19 mouse cellular contexts compared by ENCODE assay signal in the genomic region with DNA sequence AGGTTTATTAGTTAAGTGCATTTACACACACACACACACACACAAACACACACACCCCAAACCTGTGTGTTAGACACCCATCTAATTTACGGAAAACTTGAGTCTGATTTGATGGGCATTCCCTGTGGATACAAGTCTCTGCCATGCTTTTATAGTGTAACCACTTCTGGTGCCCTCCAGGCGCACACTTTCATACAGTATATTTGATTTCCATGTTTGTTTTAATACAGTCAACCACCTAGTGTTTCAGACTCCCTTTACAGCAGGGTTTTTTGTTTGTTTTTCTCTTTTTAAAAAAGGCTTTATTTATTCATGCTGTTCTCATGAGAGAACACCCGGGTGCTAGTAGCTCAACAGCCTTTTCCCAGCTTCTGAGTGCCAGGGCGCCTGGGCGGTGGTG.
"Had no signal": no experiment of that assay in that cellular context is flagged by ENCODE, and none has a peak within 500 bp of the region (broad histone marks: within the 10 kb centered on the region; RNA-seq: fewer than 3 reads in every experiment).

No protein-coding gene starts in this region.

- H3K9me3 ChIP-seq: liver, embryonic 12.5 days; midbrain, embryonic 10.5 days; midbrain, embryonic 12.5 days; neural tube, embryonic 13.5 days; neural tube, embryonic 15.5 days had no signal

- H3K4me3 ChIP-seq: liver, embryonic 12.5 days; midbrain, embryonic 10.5 days; midbrain, embryonic 12.5 days; myocyte; neural tube, embryonic 13.5 days; neural tube, embryonic 15.5 days had no signal

- H3K4me1 ChIP-seq: midbrain, embryonic 10.5 days had no signal

- H3K27me3 ChIP-seq: liver, embryonic 12.5 days; midbrain, embryonic 12.5 days; neural tube, embryonic 13.5 days; neural tube, embryonic 15.5 days had no signal

- DNase-seq: lung, adult 18-20 months; lung, postnatal 14 days; midbrain, embryonic 14.5 days; retina, postnatal 1 day; right cerebral cortex, adult 18-20 months; right cerebral cortex, postnatal 25 days; right cerebral cortex, postnatal 4 days; spleen, adult 18-20 months; thymus, adult 18-20 months; thymus, postnatal 14 days; thymus, postnatal 36 days had no signal

- H3K9ac ChIP-seq: liver, embryonic 12.5 days; liver, embryonic 14.5 days; midbrain, embryonic 12.5 days; neural tube, embryonic 13.5 days; neural tube, embryonic 15.5 days had no signal

- H3K27ac ChIP-seq: liver, embryonic 12.5 days; liver, embryonic 14.5 days; midbrain, embryonic 10.5 days; midbrain, embryonic 12.5 days; neural tube, embryonic 15.5 days had no signal

- ATAC-seq: liver, embryonic 12.5 days; midbrain, embryonic 16.5 days had no signal

- H3K4me2 ChIP-seq: liver, embryonic 12.5 days; midbrain, embryonic 12.5 days; neural tube, embryonic 13.5 days; neural tube, embryonic 15.5 days had no signal
